Mouse (Mus musculus) testis, adult 2 months (tissue): ENCODE measurements at regions not wholly inside any gene's neighbourhood (a gene's known extent, or its start where the extent isn't known, plus 50 kb on each side); places are given as distances from the start of the nearest gene placed in this dataset.

Experiments
- H3K27ac ChIP-seq: fragments of 200-500 bp; 2 replicates; pipeline ENCODE4 v1.5.1; 2012; ENCODE audit warnings: low read depth, low read length; ENCODE audit not compliant: control insufficient read depth, insufficient read depth
- H3K27me3 ChIP-seq: fragments of 200-500 bp; 2 replicates; pipeline ENCODE4 v1.6.1; 2012; ENCODE audit warnings: mild to moderate bottlenecking, low read length, moderate library complexity; ENCODE audit not compliant: control insufficient read depth, insufficient read depth
- H3K36me3 ChIP-seq: fragments of 200-500 bp; 2 replicates; pipeline ENCODE4 v1.6.1; 2012; ENCODE audit warnings: mild to moderate bottlenecking, low read length; ENCODE audit not compliant: control insufficient read depth, insufficient read depth
- H3K4me1 ChIP-seq: fragments of 200-500 bp; 2 replicates; pipeline ENCODE4 v1.6.1; 2012; ENCODE audit warnings: low read length; ENCODE audit not compliant: control insufficient read depth, insufficient read depth
- H3K4me3 ChIP-seq: fragments of 200-500 bp; 2 replicates; pipeline ENCODE4 v1.5.1; 2012; ENCODE audit warnings: low read depth, mild to moderate bottlenecking, low read length, moderate library complexity, mixed read lengths; ENCODE audit not compliant: control insufficient read depth
- CTCF ChIP-seq: fragments of 200-500 bp; IDR thresholded peaks from 2 replicates; pipeline ENCODE4 v1.5.1; 2012; ENCODE audit warnings: low read depth, mild to moderate bottlenecking, inconsistent platforms, low read length, moderate library complexity; ENCODE audit not compliant: control insufficient read depth, insufficient read depth, insufficient replicate concordance
- POLR2A ChIP-seq: fragments of 200-500 bp; IDR thresholded peaks from 2 replicates; pipeline ENCODE4 v1.6.1; 2012; ENCODE audit warnings: low read depth, mild to moderate bottlenecking, inconsistent platforms, low read length, moderate library complexity; ENCODE audit not compliant: control insufficient read depth

DNA sequence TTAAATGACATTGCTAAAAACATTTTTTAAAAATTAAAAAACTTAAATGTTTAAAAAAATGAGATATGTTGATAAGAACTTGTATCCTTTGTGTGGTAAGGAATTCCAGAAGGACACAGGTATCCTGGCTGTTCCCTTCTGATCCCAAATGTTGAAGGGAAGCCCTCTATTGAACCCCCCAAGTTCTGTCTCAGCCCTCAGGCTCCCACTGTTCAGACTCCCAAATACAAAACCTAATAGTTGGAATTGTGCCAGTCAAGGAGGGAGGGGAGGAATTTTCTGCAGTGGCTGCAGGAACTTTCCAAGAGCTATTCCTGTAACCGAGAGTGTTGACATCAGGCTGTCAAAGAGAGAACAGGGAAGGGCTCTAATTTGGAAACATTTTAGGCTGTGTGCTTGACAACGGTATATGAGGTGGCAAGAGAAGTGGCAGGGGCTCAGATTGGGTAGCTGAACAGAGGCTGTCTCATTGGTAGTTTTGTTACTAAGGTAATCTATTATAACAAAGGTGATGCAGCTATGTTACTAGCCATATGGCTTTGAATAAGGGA, 843.8 kb upstream of the A1bg start:
- no peaks in the 10 kb centered on the region for H3K36me3 ChIP-seq
- no peak for TF ChIP-seq CTCF
- no peak for TF ChIP-seq POLR2A
- no peak overlapping the region for H3K27ac ChIP-seq
- no peaks in the 10 kb centered on the region for H3K27me3 ChIP-seq
- no peaks in the 10 kb centered on the region for H3K4me1 ChIP-seq
- no peak overlapping the region for H3K4me3 ChIP-seq

DNA sequence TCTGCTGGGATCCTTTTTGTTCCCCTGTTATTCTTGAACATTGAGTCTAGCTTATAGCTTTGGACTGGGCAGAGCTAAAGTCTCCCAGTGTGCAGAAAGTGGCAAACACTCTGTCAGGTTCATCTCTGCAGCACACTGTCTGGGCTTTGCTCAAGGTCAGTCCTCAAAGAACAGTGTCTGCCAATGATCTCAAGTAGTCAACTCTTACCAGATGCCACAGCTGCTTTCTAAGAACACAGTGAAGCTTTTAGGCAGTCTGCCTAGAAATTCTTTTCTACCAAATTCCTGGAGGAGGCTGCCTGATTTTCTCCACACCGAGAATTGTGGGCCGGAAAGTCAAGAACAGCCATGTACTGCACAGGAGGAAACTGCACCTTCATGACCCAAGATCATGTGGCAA, 831.0 kb upstream of the A1bg start:
- no peaks in the 10 kb centered on the region for H3K4me1 ChIP-seq
- no peak for TF ChIP-seq POLR2A

DNA sequence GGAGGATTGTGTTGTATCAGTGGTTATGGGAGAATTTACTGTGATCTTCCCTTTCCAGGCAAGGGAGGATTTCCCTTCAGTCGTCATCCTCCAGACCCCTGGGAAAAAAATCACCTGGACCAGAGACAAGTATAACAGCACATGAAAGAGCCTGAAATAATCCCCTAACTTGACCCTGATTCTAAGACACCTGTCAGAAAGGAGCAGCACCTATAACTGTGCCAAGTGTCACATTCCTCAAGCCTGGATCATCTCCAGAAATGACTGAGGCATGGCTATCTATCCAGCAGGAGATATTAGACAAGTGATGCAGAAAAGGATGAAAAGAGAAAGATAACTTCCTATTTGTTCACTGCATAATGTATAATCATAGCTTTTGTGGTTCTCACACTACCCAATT, 800.9 kb upstream of the A1bg start:
- H3K4me1 ChIP-seq = no peaks in the 10 kb centered on the region
- H3K36me3 ChIP-seq = no peaks in the 10 kb centered on the region
- TF ChIP-seq POLR2A (no peak), CTCF (no peak)
- H3K27me3 ChIP-seq = no peaks in the 10 kb centered on the region
- no peak overlapping the region for H3K4me3 ChIP-seq
- H3K27ac ChIP-seq = no peak overlapping the region

More for the DNA sequence above, 831.0 kb upstream of the A1bg start:
- Histone ChIP-seq H3K4me3 (no peak overlapping the region), H3K27ac (no peak overlapping the region), H3K27me3 (no peaks in the 10 kb centered on the region), H3K36me3 (no peaks in the 10 kb centered on the region)

DNA sequence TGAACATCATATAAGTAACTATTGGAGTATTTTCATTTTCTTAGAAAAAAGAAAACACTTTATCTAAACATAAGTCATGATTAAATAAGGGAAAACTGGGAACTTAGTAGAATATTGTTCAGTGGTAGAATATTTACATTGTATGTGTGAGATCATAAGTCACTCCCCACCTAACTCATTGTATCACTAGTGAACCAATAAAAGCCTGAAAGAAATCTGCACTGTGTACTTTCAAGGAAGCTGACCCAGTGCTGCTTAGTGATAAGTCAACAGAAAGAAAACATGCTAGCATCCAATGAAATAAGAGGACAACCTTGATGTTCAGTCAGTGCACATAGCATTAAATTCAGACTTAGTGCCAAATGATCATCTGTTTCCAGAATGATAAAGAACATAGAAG, 795.7 kb upstream of the A1bg start:
- Histone ChIP-seq H3K27me3 (no peaks in the 10 kb centered on the region), H3K36me3 (no peaks in the 10 kb centered on the region), H3K27ac (no peak overlapping the region), H3K4me1 (no peaks in the 10 kb centered on the region), H3K4me3 (no peak overlapping the region)
- TF ChIP-seq POLR2A (no peak), CTCF (no peak)

DNA sequence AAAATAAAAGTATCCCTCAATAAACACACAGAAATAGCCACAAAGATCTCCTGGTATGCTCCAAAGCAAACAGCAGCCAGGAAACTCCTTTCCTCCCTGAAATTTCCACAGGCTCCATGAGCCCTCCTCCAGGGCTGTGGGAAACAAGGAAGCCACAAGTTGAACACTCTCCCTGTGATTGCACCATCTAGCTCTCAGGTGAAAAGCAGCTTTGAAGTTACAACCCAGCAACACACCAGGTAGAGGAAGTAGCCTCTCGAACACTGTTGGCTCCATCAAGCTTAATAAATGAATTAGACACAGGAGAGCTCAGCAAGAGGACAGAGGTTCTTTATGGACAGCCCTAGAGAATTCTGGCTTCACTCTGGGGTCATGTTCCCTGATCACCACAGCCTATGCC, 794.4 kb upstream of the A1bg start:
- H3K4me1 ChIP-seq = no peaks in the 10 kb centered on the region
- TF ChIP-seq CTCF = no peak
- no peak for TF ChIP-seq POLR2A
- H3K4me3 ChIP-seq = no peak overlapping the region
- no peak overlapping the region for H3K27ac ChIP-seq
- no peaks in the 10 kb centered on the region for H3K27me3 ChIP-seq
- no peaks in the 10 kb centered on the region for H3K36me3 ChIP-seq

DNA sequence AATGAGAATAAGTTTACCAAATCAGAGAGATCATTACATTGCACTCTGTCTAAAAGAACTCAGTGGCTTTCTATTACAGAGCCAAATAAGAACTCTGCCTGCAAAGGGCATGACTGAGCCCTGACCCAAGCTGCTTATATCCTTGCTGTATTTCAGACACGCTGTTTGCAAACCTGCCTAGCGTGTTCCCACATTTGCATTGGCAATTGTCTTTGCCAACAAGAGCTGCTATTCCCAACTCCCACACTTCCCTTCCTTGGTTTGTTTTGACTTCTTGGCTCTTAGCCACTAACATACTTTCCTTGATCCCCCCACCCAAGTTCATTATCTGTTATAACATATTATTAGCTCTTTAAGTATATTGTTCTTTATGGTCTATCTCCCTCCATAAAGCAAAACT, 791.1 kb upstream of the A1bg start:
- Histone ChIP-seq H3K4me1 (no peaks in the 10 kb centered on the region), H3K27me3 (no peaks in the 10 kb centered on the region), H3K27ac (no peak overlapping the region), H3K4me3 (no peak overlapping the region), H3K36me3 (no peaks in the 10 kb centered on the region)
- TF ChIP-seq POLR2A = no peak
- no peak for TF ChIP-seq CTCF

DNA sequence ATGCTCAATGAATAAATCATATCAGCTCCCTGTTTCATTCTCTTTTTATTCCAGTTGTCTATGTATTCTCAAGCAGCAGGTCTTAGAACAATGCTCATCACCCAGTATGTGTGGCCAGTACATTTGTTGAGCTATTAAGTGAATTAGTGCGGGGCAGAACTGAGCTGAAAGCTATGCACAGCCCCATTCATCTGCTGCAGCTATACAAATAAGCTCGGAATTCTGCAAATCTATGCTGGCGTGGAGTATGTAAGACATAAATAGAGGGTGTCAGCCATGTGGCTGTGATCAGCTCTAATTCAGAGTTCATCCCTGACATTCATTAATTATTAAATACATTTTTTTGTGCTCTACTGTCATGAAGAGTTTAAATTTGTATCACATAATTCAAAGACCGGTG, 786.1 kb upstream of the A1bg start:
- H3K4me1 ChIP-seq = no peaks in the 10 kb centered on the region
- no peaks in the 10 kb centered on the region for H3K27me3 ChIP-seq
- no peak overlapping the region for H3K4me3 ChIP-seq
- TF ChIP-seq POLR2A = no peak
- TF ChIP-seq CTCF = no peak
- H3K36me3 ChIP-seq = no peaks in the 10 kb centered on the region
- no peak overlapping the region for H3K27ac ChIP-seq

DNA sequence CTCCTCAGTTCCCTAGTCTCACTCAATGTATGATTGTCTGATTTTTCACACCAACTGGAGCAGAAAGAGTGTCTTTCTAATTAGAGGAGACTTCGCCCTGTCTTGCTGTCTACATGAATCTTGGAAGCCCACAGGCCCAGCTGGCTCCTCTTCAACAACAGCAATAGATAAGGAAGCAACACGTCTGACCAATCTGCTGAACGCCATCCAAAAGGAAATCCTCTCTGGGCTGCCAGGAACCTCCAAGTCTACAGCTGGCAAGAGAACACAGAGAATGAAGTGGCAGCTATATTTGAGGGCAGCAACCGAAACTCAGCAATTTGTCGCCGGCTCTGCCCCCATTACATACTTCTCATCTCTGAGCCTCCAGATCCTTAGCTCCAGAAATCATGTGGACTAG, 785.1 kb upstream of the A1bg start:
- Histone ChIP-seq H3K27ac (no peak overlapping the region), H3K4me1 (no peaks in the 10 kb centered on the region), H3K36me3 (no peaks in the 10 kb centered on the region), H3K4me3 (no peak overlapping the region), H3K27me3 (no peaks in the 10 kb centered on the region)
- TF ChIP-seq CTCF (no peak), POLR2A (no peak)
